Mouse (Mus musculus) forebrain, embryonic 12.5 days (tissue): Measurements from ENCODE around the gene Zfp217. TPM values are rescaled to one million over a fixed set of nuclear protein-coding genes. Genes with fewer than 3 reads are reported as not detected.

Source experiments
- ATAC-seq: fragments of 200-750 bp; cut with Nextera tagmentation; 2 replicates; pipeline ENCODE4 v1.8.0; 2017; ENCODE audit warnings: moderate TSS enrichment; ENCODE audit not compliant: low FRiP score
- H3K27ac ChIP-seq: fragments of 300-500 bp; sonication (generic); 2 replicates; pipeline ENCODE4 v1.5.1; 2016; ENCODE audit warnings: mild to moderate bottlenecking
- H3K27me3 ChIP-seq: fragments of 300-500 bp; sonication (generic); 2 replicates; pipeline ENCODE4 v1.6.1; 2016; ENCODE audit warnings: mild to moderate bottlenecking
- H3K36me3 ChIP-seq: fragments of 300-500 bp; sonication (generic); replicated peaks from 2 replicates; pipeline ENCODE4 v1.6.1; 2016; ENCODE audit warnings: mild to moderate bottlenecking
- H3K4me1 ChIP-seq: fragments of 300-500 bp; sonication (generic); 2 replicates; pipeline ENCODE4 v1.6.1; 2016
- H3K4me2 ChIP-seq: fragments of 300-500 bp; sonication (generic); 2 replicates; pipeline ENCODE4 v1.6.1; 2016; ENCODE audit warnings: mild to moderate bottlenecking, moderate library complexity
- H3K4me3 ChIP-seq: fragments of 300-500 bp; sonication (generic); replicated peaks from 2 replicates; pipeline ENCODE4 v1.5.1; 2016; ENCODE audit warnings: mild to moderate bottlenecking
- H3K9ac ChIP-seq: fragments of 300-500 bp; sonication (generic); 2 replicates; pipeline ENCODE4 v1.6.1; 2016; ENCODE audit warnings: mild to moderate bottlenecking
- H3K9me3 ChIP-seq: fragments of 300-500 bp; sonication (generic); 2 replicates; pipeline ENCODE4 v1.6.1; 2016
- WGBS: fragments of 180-500 bp; shearing (Covaris S2); methylation state at CpG from one replicate; pipeline ENCODE4 v1.1.7; 2016; 5-methylcytosine and 5-hydroxymethylcytosine counted together
- polyA plus RNA-seq: library from polyadenylated mRNA; unstranded; fragments of >200 nt; fragmentation: Nextera tagmentation; extraction: Ambion mirVana; gene quantifications from 2 replicates; pipeline ENCODE4 v1.2.1, GENCODE M21; 2016

The Zfp217 gene
- polyA plus RNA-seq, 1 experiment from 2014 or later, result 4.5 TPM

DNA sequence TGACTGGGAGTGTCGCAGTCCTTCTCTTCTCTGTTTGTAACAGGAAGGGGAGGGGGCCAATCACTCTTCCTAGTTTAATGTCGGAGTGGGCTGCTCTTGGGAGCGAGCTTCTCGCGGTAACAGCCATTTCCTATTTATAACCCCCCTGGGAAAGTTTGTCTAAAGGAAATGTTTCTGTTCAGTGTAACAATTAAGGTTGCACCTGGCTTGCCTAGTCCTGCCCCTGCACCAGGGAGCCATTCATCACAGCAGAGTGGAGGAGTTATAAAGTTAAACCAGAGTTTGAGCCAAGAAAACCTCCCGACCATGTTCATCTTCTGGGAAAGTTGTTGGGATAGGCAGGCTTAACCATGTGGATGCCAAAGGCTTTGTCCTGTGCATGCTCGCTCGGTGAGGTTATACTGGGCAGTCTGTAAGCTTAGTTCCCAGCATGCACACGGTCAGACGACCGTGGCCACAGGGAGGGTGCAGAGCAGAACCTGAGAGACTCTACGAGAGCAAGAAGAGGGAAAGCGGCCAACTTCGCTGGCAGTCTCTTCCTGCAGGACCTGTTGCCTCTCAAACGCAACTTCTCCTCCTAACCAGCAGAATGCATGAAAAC, 77.2 kb downstream of the Zfp217 start:
- Histone ChIP-seq H3K27me3 (0 out of 2 replicates have a peak, but pooled peaks cover 3% of the 10 kb centered on the region), H3K9me3 (peaks cover 7% of the 10 kb centered on the region; the same call in 1 of the 2 replicates), H3K36me3 (no peaks in the 10 kb centered on the region), H3K4me2 (no peak overlapping the region), H3K27ac (no peak overlapping the region; the same call in 1 of the 2 replicates), H3K4me3 (no peak overlapping the region), H3K4me1 (peaks cover 5% of the 10 kb centered on the region; the same call in 1 of the 2 replicates), H3K9ac (no peak overlapping the region)
- WGBS, result 64% methylated on average over 15 of the region's 15 CpGs
- ATAC-seq, result no peak

- H3K4me1 ChIP-seq, result peaks cover 5% of the 10 kb centered on the region; the same call in 1 of the 2 replicates
- H3K4me2 ChIP-seq, result no peak overlapping the region
- no peak overlapping the region for H3K27ac ChIP-seq
- H3K36me3 ChIP-seq, result no peaks in the 10 kb centered on the region
- H3K9ac ChIP-seq, result no peak overlapping the region
- H3K27me3 ChIP-seq, result 0 out of 2 replicates have a peak, but pooled peaks cover 3% of the 10 kb centered on the region
- no peak overlapping the region for H3K4me3 ChIP-seq
- peaks cover 7% of the 10 kb centered on the region; the same call in 1 of the 2 replicates for H3K9me3 ChIP-seq
- 95% methylated on average over 5 of the region's 5 CpGs for WGBS
- no peak for ATAC-seq
Observed at GRCm38 (mm10) chr2:170069976-170070375, 77.9 kb downstream of the Zfp217 start.

DNA sequence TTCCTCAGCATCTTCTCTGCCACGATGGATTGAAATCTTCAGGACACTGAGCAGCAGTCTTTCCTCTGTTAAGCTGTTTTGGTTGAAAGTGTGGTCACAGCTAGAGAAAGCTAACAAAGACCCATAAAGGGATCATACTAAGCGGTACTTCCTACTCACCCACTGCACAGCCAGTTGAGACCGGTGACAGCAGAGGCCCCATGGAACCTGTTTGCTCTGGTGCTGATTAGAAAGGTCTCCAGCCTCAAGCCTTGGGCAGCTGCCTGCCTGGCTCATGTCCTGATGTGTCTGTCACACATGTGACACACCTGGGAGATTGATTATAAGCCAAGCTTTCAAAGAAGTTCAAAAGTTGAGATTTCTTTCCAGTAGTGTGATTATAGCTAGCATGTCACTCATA, 85.5 kb downstream of the Zfp217 start:
- Histone ChIP-seq H3K36me3 (no peaks in the 10 kb centered on the region), H3K9me3 (0 out of 2 replicates have a peak, but pooled peaks cover 7% of the 10 kb centered on the region), H3K27ac (no peak overlapping the region), H3K9ac (no peak overlapping the region), H3K4me2 (no peak overlapping the region), H3K4me1 (no peaks in the 10 kb centered on the region), H3K4me3 (no peak overlapping the region), H3K27me3 (no peaks in the 10 kb centered on the region)
- ATAC-seq, result no peak
- 86% methylated on average over 3 of the region's 3 CpGs for WGBS

DNA sequence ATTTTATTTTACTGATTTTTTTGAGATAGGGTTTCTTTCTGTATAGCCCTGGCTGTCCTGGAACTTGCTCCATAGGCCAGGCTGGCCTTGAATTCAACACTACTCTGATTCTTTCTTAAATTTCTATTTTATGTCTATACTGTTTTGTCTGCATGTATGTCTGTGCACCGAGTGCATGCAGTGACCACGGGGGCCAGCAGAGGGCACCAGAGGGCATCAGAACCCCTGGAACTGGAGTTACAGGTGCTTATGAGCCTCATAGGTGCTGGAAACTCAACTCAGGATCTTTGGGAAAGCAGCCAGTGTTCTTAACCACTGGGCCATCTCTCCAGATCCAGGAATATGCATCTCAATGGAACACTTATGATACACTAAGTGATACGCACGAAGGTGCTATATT, 87.8 kb downstream of the Zfp217 start:
- no peak overlapping the region for H3K27ac ChIP-seq
- H3K27me3 ChIP-seq, result no peaks in the 10 kb centered on the region
- no peaks in the 10 kb centered on the region for H3K4me1 ChIP-seq
- H3K36me3 ChIP-seq, result no peaks in the 10 kb centered on the region
- H3K4me2 ChIP-seq, result no peak overlapping the region
- H3K4me3 ChIP-seq, result no peak overlapping the region
- H3K9ac ChIP-seq, result no peak overlapping the region
- WGBS, result 68% methylated on average over 4 of the region's 4 CpGs
- H3K9me3 ChIP-seq, result 0 out of 2 replicates have a peak, but pooled peaks cover 5% of the 10 kb centered on the region
- no peak for ATAC-seq

- H3K9ac ChIP-seq, result no peak overlapping the region
- 0 out of 2 replicates have a peak, but pooled peaks cover 5% of the 10 kb centered on the region for H3K9me3 ChIP-seq
- H3K36me3 ChIP-seq, result no peaks in the 10 kb centered on the region
- H3K4me1 ChIP-seq, result no peaks in the 10 kb centered on the region
- WGBS, result 90% methylated on average over 14 of the region's 14 CpGs
- ATAC-seq, result no peak
- H3K4me3 ChIP-seq, result no peak overlapping the region
- no peaks in the 10 kb centered on the region for H3K27me3 ChIP-seq
- no peak overlapping the region for H3K4me2 ChIP-seq
- H3K27ac ChIP-seq, result no peak overlapping the region
Observed at GRCm38 (mm10) chr2:170058774-170059173, 89.1 kb downstream of the Zfp217 start.
